Mouse (Mus musculus) neural tube, embryonic 10.5 days (tissue): Measurements from ENCODE around the gene Dock8.

ENCODE experiments used
- DNase-seq: peaks from one replicate; pipeline ENCODE4 v3.0.0-alpha.2; 2017; ENCODE audit warnings: low spot score; ENCODE audit errors: extremely low spot score

Dock8 gene

DNA sequence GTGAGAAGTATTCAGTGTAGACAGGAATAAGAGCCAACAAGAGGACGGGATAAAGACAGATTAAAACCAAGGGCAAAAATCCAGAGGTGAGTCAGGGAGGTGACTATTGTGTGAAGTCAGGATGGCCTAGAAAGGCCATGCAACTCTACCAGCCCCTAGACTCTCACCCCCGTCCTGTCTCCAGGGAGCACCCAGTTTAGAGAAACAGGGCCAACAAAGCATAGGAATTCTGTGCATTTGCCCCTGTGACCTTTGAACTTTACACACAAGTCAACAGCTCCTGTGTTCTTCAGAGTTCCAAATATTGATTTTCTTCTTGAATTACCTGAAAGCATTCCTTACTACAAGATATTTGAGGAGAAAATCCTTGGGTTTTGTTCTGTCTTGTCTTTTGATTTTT lies 117.6 kb downstream of the Dock8 start:
- DNase-seq = no peak

DNA sequence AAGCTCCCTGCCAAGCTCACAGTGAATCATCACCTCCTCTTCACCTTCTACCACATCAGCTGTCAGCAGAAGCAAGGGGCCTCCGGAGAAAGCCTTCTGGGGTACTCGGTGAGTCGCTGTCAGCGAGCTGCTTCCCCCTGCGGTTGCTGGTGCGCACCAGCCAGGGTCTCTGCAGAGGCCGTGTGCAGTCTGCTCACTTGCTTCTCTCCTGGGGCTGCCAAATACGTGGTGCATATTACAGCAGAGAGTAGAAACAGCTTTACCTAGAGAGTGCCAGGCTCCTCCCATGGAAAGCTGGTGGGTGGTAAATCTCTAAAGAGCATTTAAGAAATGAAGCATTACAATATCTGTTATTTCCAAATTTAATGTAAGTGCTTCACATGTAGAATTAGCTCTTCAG lies 123.1 kb downstream of the Dock8 start:
- no peak for DNase-seq

- no peak for DNase-seq
These were observed 123.7 kb downstream of the Dock8 start for GRCm38 (mm10) chr19:25123031-25123430.

DNA sequence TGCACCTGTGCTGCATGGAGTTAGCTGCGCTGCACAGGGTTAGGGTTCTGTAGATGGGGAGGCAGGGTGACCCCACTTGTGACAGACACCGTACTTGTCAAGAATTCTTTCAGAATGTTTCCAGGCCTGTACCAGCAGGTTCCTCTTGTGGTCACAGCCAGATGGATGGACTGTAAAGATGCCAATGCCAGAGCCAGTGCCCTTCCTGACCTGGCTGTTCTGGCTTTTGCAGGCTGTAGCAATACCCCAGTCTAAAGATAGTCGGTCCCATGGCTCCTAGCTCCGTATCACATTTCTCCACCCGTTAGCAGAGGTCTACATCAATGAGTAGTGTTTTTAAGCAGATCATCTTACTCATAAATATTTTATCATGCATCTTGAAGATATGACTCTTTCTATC lies 124.1 kb downstream of the Dock8 start:
- DNase-seq = no peak

DNA sequence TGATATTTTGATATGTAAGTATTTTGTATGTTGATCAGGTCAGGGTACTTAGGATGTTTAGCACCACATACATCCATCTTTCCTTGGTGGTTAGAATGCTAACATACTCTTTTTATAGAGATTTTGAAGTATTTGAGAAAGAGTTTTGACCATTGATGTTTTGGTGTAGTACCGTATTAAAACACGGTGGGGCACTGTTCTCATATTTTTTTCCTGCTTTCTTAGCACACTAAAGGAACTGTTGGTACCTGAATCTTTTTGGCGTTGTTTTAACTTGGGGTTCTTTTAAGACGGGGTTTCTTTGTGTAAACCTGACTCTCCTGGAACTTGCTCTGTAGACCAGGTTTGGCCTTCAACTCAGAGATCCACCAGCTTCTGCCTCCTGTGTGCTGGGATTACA lies 133.0 kb downstream of the Dock8 start:
- no peak for DNase-seq

GRCm38 (mm10) chr19:25133959-25134358 lies 134.6 kb downstream of the Dock8 start:
- no peak for DNase-seq

- no peak for DNase-seq
These were observed 136.8 kb downstream of the Dock8 start for GRCm38 (mm10) chr19:25136171-25136570.

DNA sequence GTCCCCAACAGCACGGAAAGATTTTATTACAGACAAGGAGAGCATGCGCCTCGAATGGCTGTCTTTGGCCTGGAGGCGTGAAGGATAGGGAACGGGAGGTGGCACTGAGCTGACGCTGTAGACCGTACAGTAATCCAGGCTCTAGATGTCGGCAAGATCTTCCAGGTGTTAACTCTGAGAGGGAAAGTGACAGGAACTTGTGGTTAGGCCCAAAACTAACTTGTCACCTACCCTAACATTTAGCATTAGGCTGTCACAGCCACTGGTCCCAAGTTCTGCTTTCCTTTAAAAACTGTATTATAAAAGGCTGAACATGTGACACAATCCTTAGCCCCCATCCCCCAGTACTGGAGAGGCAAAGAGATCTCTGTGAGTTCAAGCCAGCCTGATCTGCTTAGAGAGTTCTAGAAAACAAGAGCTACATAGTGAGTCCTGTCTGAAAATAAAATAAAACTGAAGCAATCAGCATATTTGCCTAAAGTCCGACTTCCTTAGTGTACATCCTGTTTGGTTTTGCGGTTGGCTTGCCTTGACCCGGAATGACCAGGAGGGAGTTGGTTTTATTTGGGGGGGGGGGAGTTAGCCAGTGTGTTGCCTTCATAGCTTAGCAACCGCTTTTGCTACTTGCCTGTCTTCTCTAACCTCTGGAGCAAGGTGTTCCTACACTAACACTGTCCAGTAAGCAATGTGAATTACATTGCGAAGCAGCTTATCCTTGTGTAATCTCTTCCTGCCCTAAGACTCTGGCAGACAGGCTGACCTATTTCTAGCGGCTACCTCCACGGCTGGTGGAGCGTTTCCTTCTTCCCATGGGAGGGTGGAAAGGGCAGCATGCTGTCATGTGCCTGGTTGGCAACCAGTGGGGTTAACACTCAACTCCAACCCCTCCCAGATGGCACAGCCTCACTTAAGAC lies 138.8 kb downstream of the Dock8 start:
- no peak for DNase-seq

DNA sequence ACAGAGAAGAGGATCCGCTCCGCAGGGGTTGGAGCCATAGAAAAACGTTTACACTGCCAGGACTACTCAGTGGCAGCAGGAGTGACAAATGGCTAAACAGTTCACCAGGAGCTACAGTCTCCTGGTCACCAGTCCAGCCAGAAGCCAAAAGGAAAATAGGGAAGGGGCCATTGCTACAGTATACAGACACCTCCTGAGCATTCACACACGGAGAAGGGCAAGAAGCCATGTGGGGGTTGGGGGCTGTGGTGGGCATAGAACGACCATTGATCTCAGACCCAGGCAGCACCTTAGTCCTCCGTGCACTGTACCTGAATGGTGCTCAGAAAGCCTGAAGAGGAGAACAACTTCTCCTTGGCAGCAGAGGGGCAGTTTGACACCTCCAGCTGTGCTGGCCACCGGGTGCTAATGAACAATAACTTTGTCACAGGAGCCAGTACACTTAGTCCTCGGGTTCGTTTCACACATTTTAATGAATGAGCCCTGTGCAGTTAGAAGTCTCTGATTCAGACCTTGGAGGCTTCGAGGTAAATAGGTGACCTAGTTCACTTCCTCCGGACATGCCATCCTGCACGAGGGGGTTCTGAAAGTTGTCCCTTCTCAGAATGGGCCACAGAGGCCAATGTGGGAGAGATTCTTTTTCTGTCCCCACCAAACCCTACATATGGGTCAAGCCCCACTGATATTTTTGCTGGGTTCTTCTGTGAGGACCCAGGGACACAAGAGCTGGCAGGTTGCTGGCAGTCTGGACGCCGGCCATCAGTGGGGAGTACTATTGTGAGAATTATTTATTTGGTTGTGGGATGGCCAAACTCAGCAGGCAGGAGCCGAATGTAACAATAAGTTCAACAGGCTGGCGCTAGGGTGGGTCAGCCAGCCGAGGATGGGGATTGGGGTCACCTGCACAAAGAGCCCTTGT lies 145.0 kb downstream of the Dock8 start:
- no peak for DNase-seq

DNA sequence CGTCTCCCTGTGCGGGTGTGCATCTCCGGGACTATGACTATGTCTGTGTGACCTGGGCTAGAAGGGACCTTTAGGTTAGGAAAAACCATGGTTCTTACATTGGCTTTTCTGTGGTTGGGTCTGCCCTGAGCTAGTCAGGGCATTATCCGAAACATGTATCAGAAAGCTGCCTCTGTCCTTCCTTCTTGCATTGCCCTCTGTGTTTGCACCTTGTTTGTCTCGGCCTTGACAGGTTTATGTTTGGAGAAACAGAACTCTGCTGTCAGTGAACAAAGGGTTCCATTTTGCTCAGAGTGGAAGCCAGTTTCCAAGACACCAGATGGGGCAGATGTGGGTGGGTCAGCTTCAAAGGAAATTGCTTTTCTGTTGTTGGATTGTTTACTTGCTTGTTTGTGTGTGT lies 145.8 kb downstream of the Dock8 start:
- DNase-seq = no peak

DNA sequence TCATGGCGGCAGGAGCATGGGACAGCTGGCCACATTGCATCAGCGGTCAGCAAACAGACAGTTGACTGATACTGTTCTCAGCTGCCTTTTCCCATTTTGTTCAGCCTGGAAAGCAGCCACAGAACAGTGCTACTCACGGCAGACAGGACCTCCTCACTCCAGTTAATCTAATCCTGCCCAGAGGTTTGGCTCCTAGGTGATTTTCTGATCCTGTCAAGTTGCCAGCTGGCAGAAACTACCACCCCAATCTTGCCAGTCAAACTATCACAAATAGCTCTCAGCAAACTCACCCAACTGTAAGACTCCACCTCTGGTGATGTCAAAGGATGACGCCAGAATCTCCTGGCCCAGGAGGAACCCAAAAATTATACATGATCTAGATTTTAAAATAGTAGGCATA lies 146.8 kb downstream of the Dock8 start:
- no peak for DNase-seq

DNA sequence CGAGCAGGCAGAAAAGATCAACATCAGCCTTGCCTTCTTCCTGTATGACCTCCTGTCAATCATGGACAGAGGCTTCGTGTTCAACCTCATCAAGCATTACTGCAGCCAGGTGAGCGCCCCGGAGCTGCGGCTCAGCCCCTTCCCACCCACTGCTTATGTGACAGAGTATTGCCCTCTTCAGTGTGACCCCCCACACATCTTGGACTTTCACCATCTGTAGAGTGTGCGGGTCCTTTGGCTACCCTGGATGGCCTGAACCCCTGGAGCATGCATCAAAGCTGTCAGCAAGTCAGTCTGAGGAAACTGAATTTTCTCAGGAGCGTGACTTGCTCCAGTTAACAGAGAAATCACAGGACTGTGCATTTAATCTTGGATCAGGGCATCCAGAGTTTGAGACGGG lies 150.5 kb downstream of the Dock8 start:
- DNase-seq = no peak

DNA sequence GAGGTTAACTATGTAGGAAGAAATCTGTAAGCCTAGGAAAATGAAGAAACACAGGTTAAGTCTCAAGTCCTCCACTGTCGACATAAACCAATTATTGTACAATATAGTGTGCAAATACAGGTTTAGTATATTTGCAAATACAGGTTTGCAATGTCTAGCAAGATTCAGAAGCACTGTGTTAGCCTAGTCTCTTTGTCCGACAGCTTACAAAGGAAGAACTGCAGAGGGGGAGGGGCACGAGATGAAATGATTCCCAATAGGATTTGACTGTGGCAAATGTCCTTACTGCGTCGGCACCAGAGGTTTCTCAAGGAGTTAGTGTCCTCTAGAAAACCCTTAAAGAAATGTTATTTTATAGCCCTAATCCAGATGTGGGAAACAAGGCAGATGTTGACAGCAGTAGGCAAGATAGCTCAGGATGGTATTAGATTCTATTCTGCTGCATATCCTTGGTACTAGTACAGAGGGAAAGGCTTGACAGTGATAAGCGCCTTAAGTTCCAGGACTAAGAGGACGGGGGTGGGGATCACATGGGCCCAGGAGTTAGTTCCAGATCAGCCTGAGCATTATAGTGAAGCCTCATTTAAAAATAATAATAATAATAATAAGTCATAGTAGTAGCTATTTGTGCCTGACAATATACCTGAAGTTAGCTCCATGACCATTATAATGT lies 155.3 kb downstream of the Dock8 start:
- no peak for DNase-seq

DNA sequence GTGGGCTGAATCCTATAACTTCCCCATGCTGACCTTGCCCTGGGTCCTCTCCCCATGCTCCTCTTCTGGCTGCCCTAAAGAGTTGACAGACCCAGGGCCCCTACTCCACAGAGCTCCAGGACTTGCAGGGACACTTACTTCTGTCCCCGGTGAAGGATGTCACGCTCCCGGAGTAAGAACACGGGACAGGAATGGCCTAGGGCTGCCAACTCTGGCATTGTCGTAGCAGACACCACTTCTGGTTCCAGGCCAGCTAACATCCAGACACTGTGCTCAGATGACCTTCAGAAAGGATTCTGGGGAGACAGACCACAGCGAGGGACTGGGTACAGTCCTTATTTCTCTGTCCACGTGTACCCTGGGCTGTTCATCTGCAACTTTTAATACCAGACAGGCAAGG lies 155.9 kb downstream of the Dock8 start:
- DNase-seq = no peak

DNA sequence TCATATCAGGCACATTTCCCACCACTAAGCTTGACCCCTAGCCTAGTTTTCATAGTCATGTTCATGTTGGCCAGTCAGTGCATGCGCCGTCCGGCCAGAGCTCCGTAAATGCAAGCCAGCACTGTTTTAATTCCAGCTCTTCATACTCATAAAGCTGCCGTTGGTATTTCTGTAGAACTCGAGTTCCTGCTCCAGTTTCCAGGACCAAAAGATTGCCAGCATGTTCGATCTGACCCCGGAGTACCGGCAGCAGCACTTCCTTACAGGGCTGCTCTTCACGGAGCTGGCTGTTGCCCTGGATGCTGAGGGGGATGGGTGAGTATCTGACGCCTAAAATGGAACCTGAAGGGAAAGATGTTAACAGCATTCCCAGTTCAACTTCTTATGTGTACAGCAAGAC lies 156.4 kb downstream of the Dock8 start:
- no peak for DNase-seq

DNA sequence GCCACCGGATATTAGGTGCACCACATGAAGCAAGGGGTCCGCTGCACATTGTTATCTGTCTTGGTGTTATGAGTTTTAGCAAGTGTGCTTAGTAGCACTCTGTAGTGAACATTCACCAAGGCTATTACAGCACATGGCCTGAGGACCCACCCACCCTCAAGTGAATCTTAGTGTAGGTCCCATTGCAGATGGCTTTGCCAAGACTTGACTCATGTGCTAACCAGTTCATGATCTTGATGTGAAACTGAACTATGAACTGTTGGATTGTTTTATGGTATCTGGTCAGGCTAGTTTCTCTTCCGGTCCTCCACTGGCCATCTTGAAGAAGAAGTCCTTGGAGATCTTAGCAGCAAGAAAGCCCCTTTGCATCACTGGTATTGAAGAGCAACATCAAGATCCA lies 162.9 kb downstream of the Dock8 start:
- no peak for DNase-seq

- no peak for DNase-seq
These were observed 164.1 kb downstream of the Dock8 start for GRCm38 (mm10) chr19:25163426-25163825.

GRCm38 (mm10) chr19:25166412-25166811 lies 167.1 kb downstream of the Dock8 start:
- DNase-seq = no peak

GRCm38 (mm10) chr19:25171395-25171794 lies 172.1 kb downstream of the Dock8 start:
- no peak for DNase-seq

DNA sequence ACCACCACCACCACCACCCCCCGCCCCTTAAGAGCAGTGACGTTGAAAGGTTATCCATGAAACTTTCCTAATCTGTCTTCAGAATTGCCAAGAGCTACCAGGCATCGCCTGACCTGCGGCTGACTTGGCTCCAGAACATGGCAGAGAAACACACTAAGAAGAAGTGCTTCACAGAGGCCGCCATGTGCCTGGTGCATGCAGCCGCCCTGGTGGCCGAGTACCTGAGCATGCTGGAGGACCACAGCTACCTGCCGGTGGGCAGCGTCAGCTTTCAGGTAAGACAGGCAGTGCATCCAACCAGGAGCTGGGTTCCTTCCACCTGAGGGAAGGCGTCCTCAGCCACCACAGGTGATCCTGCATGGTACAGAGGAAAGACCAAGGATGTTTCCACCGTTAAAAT lies 177.4 kb downstream of the Dock8 start:
- no peak for DNase-seq

DNA sequence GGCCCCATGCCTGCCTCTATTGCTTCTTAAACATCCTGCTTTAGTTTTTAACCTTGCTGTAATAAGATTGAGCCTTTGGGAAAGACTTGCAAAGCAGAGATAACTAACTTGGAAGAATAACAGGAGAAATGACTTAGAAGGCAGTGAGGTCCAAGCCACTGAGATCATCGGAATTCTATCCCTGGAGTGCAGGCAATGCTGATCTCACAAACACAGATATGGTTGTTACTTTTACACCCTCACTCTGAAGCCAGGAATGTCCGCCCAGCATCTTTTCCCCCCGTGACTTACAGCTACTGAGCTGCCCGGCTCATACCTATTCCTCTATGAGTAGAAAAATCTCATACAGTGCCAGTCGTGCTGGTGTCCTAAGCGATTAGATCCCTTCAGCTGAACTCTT lies 180.7 kb downstream of the Dock8 start:
- no peak for DNase-seq

- no peak for DNase-seq
These were observed 181.2 kb downstream of the Dock8 start for GRCm38 (mm10) chr19:25180547-25180946.
